Mouse (Mus musculus) CH12.LX (cell line): ENCODE results near the gene Tspan12. TPM values are rescaled to one million over a fixed set of nuclear protein-coding genes. Genes with fewer than 3 reads are reported as not detected.

ENCODE experiments used
- DNase-seq: peaks from one replicate; pipeline ENCODE4 v3.0.0-alpha.2; 2013; ENCODE audit errors: extremely low read depth
- H3K27ac ChIP-seq: 2 replicates; pipeline ENCODE4 v1.5.1; 2012; ENCODE audit warnings: low read depth, mild to moderate bottlenecking, control low read depth, moderate library complexity; ENCODE audit not compliant: insufficient read depth
- H3K27me3 ChIP-seq: replicated peaks from 2 replicates; pipeline ENCODE3; 2012; ENCODE audit warnings: inconsistent platforms
- H3K36me3 ChIP-seq, 2 experiments: replicated peaks in 1 of 2; 2 replicates each; pipeline versions ENCODE3 to v1.6.1; 2012; ENCODE audit warnings: inconsistent platforms in 1 of 2, low read length in 1 of 2, mild to moderate bottlenecking in 1 of 2, mixed read lengths in 1 of 2, moderate library complexity in 1 of 2; ENCODE audit not compliant: control insufficient read depth in 1 of 2, insufficient read depth in 1 of 2
- H3K4me1 ChIP-seq, 2 experiments: 2 replicates each; pipeline ENCODE4 v1.6.1; 2012; ENCODE audit warnings: inconsistent platforms in 1 of 2, moderate library complexity in 1 of 2; ENCODE audit not compliant: insufficient read depth in 2 of 2, control insufficient read depth in 1 of 2
- H3K4me2 ChIP-seq: 2 replicates; pipeline ENCODE4 v1.6.1; 2012; ENCODE audit warnings: low read depth, mild to moderate bottlenecking, control low read depth; ENCODE audit not compliant: poor library complexity, insufficient read depth, severe bottlenecking
- H3K4me3 ChIP-seq, 3 experiments: fragments of 150-350 bp in 1 of 3; sonication (generic) in 1 of 3; replicated peaks in 1 of 3; 2 replicates each; pipeline versions ENCODE3 to v1.5.1; 2011 to 2012; ENCODE audit warnings: low read depth in 2 of 3, low read length in 2 of 3, mild to moderate bottlenecking in 2 of 3, moderate library complexity in 2 of 3, control low read depth in 1 of 3, improper control_type of control experiment in 1 of 3, inconsistent platforms in 1 of 3, mixed read lengths in 1 of 3; ENCODE audit not compliant: poor library complexity in 1 of 3
- H3K79me2 ChIP-seq: replicated peaks from 2 replicates; pipeline ENCODE4 v1.6.1; 2012; ENCODE audit warnings: mild to moderate bottlenecking, moderate library complexity; ENCODE audit not compliant: control insufficient read depth, poor library complexity, insufficient read depth, severe bottlenecking; ENCODE audit errors: extremely low read depth
- H3K9ac ChIP-seq: 2 replicates; pipeline ENCODE4 v1.6.1; 2012; ENCODE audit warnings: low read depth, mild to moderate bottlenecking, control low read depth, moderate library complexity; ENCODE audit not compliant: insufficient read depth
- H3K9me3 ChIP-seq: replicated peaks from 2 replicates; pipeline ENCODE3; 2012; ENCODE audit warnings: low read length, inconsistent platforms, mixed read lengths
- CHD1 ChIP-seq: IDR thresholded peaks from 2 replicates; pipeline ENCODE4 v1.6.1; 2012; ENCODE audit warnings: low read depth, low read length, improper control_type of control experiment, inconsistent platforms
- CTCF ChIP-seq, 2 experiments: IDR thresholded peaks in 1 of 2; conservative IDR thresholded peaks in 1 of 2; 2 replicates each; pipeline ENCODE4 v1.5.1; 2011 to 2012; ENCODE audit warnings: low read depth in 2 of 2, low read length in 2 of 2, improper control_type of control experiment in 1 of 2, inconsistent platforms in 1 of 2, mild to moderate bottlenecking in 1 of 2, moderate library complexity in 1 of 2
- ETS1 ChIP-seq: conservative IDR thresholded peaks from 2 replicates; pipeline ENCODE4 v1.6.1; 2012; ENCODE audit warnings: low read depth, mild to moderate bottlenecking, inconsistent platforms, low read length, improper control_type of control experiment, moderate library complexity
- IRF4 ChIP-seq: IDR thresholded peaks from 2 replicates; pipeline ENCODE4 v1.6.1; 2014; ENCODE audit warnings: low read depth, mild to moderate bottlenecking, inconsistent platforms, low read length, improper control_type of control experiment
- JUND ChIP-seq: conservative IDR thresholded peaks from 2 replicates; pipeline ENCODE4 v1.6.1; 2011; ENCODE audit warnings: low read depth, low read length, improper control_type of control experiment
- MAFK ChIP-seq: IDR thresholded peaks from 2 replicates; pipeline ENCODE4 v1.6.1; 2011; ENCODE audit warnings: low read length, improper control_type of control experiment; ENCODE audit not compliant: insufficient replicate concordance
- MAZ ChIP-seq: IDR thresholded peaks from 2 replicates; pipeline ENCODE4 v1.6.1; 2012; ENCODE audit warnings: low read depth, mild to moderate bottlenecking, inconsistent platforms, low read length, improper control_type of control experiment, moderate library complexity
- MXI1 ChIP-seq: IDR thresholded peaks from 2 replicates; pipeline ENCODE4 v1.6.1; 2011; ENCODE audit warnings: mild to moderate bottlenecking, low read depth, low read length, improper control_type of control experiment
- MYC ChIP-seq: IDR thresholded peaks from 2 replicates; pipeline ENCODE4 v1.6.1; 2011; ENCODE audit warnings: low read depth, mild to moderate bottlenecking, improper control_type of control experiment, low read length
- NELFE ChIP-seq: IDR thresholded peaks from 2 replicates; pipeline ENCODE4 v1.6.1; 2011; ENCODE audit warnings: low read depth, low read length, improper control_type of control experiment
- POLR2AphosphoS2 ChIP-seq: IDR thresholded peaks from 2 replicates; pipeline ENCODE4 v1.6.1; 2011; ENCODE audit warnings: low read depth, low read length, improper control_type of control experiment
- RAD21 ChIP-seq: IDR thresholded peaks from 2 replicates; pipeline ENCODE4 v1.6.1; 2011; ENCODE audit warnings: low read depth, mild to moderate bottlenecking, low read length, improper control_type of control experiment, moderate library complexity
- RCOR1 ChIP-seq: conservative IDR thresholded peaks from 2 replicates; pipeline ENCODE4 v1.6.1; 2012; ENCODE audit warnings: low read depth, mild to moderate bottlenecking, inconsistent platforms, low read length, improper control_type of control experiment
- SIN3A ChIP-seq: IDR thresholded peaks from 2 replicates; pipeline ENCODE4 v1.6.1; 2012; ENCODE audit warnings: low read length, improper control_type of control experiment, inconsistent platforms
- SMC3 ChIP-seq: IDR thresholded peaks from 2 replicates; pipeline ENCODE4 v1.6.1; 2011; ENCODE audit warnings: low read depth, low read length, improper control_type of control experiment
- TCF12 ChIP-seq: IDR thresholded peaks from 2 replicates; pipeline ENCODE4 v1.6.1; 2014; ENCODE audit warnings: low read depth, mild to moderate bottlenecking, inconsistent platforms, low read length, improper control_type of control experiment
- ZC3H11A ChIP-seq: IDR thresholded peaks from 2 replicates; pipeline ENCODE4 v1.6.1; 2012; ENCODE audit warnings: low read depth, mild to moderate bottlenecking, inconsistent platforms, low read length, improper control_type of control experiment
- ZMIZ1 ChIP-seq: IDR thresholded peaks from 2 replicates; pipeline ENCODE4 v1.6.1; 2012; ENCODE audit warnings: low read depth, mild to moderate bottlenecking, inconsistent platforms, low read length, improper control_type of control experiment
- dilution Hi-C: fragments of 300-500 bp; cut with MboI; formaldehyde crosslinking; loops from 2 replicates; pipeline ENCODE4 v1.14.3; 2020; ENCODE audit warnings: low sequenced_read_pairs; ENCODE audit not compliant: extremely low pct_unique_long_range_greater_than_20kb, extremely low pct_ligation_motif_present
- in situ Hi-C: fragments of 300-500 bp; cut with MboI; formaldehyde crosslinking; loops from 3 replicates; pipeline ENCODE4 v1.14.3; 2019; ENCODE audit warnings: low sequenced_read_pairs, low pct_ligation_motif_present, low pct_unique_long_range_greater_than_20kb, mixed read lengths
- polyA plus RNA-seq: library from polyadenylated mRNA; unstranded; fragments of >175 nt; gene quantifications from 2 replicates; pipeline ENCODE4 v1.2.1, GENCODE M21; 2012; ENCODE audit warnings: low read depth; ENCODE audit not compliant: insufficient read length
- total RNA-seq, 2 experiments: library from RNA; depleted of rRNA; stranded (reverse); fragments of 300-350 nt in 1 of 2; fragments of >200 nt in 1 of 2; gene quantifications; 2 replicates each; pipeline ENCODE4 v1.2.3; 2012 to 2014

Tspan12 gene
- total and polyA plus RNA-seq, 3 experiments = not detected

GRCm38 (mm10) chr6:21833531-21833930, 18.8 kb downstream of the Tspan12 start:
- Histone ChIP-seq H3K9me3 (no peaks in the 10 kb centered on the region), H3K4me3 (no peak overlapping the region), H3K4me2 (no peak overlapping the region), H3K79me2 (no peaks in the 10 kb centered on the region), H3K27ac (no peak overlapping the region), H3K9ac (no peak overlapping the region), H3K36me3 (no peaks in the 10 kb centered on the region), H3K4me1 (no peaks in the 10 kb centered on the region), H3K27me3 (no peaks in the 10 kb centered on the region)
- in situ Hi-C loops = no loop called here
- dilution Hi-C loops = no loop called here
- TF ChIP-seq MXI1 = no peak
- no peak for TF ChIP-seq MYC
- no peak for TF ChIP-seq ETS1
- TF ChIP-seq SIN3A = no peak
- no peak for TF ChIP-seq ZC3H11A
- TF ChIP-seq CHD1 = no peak
- TF ChIP-seq RAD21 = no peak
- no peak for TF ChIP-seq JUND
- no peak for TF ChIP-seq RCOR1
- no peak for TF ChIP-seq TCF12
- no peak for TF ChIP-seq IRF4
- TF ChIP-seq NELFE = no peak
- TF ChIP-seq MAFK = no peak
- no peak for DNase-seq

- H3K9me3 ChIP-seq = no peaks in the 10 kb centered on the region
- no peak for TF ChIP-seq CTCF (conservative IDR thresholded peaks at IDR 0.05 in 1 of 2, IDR thresholded peaks at IDR 0.05 in 1 of 2; ENCODE audit: low read depth in 2 of 2, low read length in 2 of 2)
- TF ChIP-seq POLR2AphosphoS2 = no peak
- no peak for TF ChIP-seq MAZ
- no peak for TF ChIP-seq TCF12
- TF ChIP-seq MYC = no peak
- no peak for TF ChIP-seq ZC3H11A
- TF ChIP-seq SMC3 = no peak
- TF ChIP-seq ZMIZ1 = no peak
- no peak for TF ChIP-seq MAFK
- no peak for TF ChIP-seq NELFE
- DNase-seq = no peak
- H3K4me2 ChIP-seq = no peak overlapping the region
- H3K79me2 ChIP-seq = no peaks in the 10 kb centered on the region
- no peak overlapping the region for H3K9ac ChIP-seq
- H3K27ac ChIP-seq = no peak overlapping the region
- in situ Hi-C loops = no loop called here
- no peaks in the 10 kb centered on the region for H3K36me3 ChIP-seq
- dilution Hi-C loops = no loop called here
- H3K4me3 ChIP-seq = no peak overlapping the region
- H3K4me1 ChIP-seq = no peaks in the 10 kb centered on the region
- H3K27me3 ChIP-seq = no peaks in the 10 kb centered on the region
Observed at GRCm38 (mm10) chr6:21831871-21832270, 20.4 kb downstream of the Tspan12 start.
